Mouse (Mus musculus): ENCODE data around the gene Dync2li1. TPM values are rescaled to one million over a fixed set of nuclear protein-coding genes. Genes with fewer than 3 reads are reported as not detected.

Dync2li1 gene
- polyA plus RNA-seq, 1 experiment from 2014 or later, result 32.9 TPM

GRCm38 (mm10) chr17:84693741-84694140 is 67.4 kb downstream of the Dync2li1 start:
- H3K9ac ChIP-seq (ENCODE audit: low read length), result no peak overlapping the region
- no peak overlapping the region for H3K27ac ChIP-seq (ENCODE audit: low read length)
- H3K36me3 ChIP-seq (ENCODE audit: control insufficient read depth, insufficient read depth, low read length), result no peaks in the 10 kb centered on the region
- WGBS, result 83% methylated on average over 2 of the region's 2 CpGs
- H3K9me3 ChIP-seq (replicated peaks; ENCODE audit: control insufficient read depth, low read length), result no peaks in the 10 kb centered on the region
- H3K27me3 ChIP-seq (ENCODE audit: control insufficient read depth, insufficient read depth, low read length), result no peaks in the 10 kb centered on the region
- no peak for ATAC-seq (ENCODE audit: insufficient read depth, low FRiP score)
- H3K4me2 ChIP-seq (ENCODE audit: low read depth, low read length), result no peak overlapping the region
- H3K4me1 ChIP-seq (ENCODE audit: control insufficient read depth, insufficient read depth, low read length), result peaks cover 5% of the 10 kb centered on the region; the same call in 1 of the 2 replicates
- no peak overlapping the region for H3K4me3 ChIP-seq (replicated peaks; ENCODE audit: low read length)

GRCm38 (mm10) chr17:84696537-84696936 is 70.2 kb downstream of the Dync2li1 start:
- no peaks in the 10 kb centered on the region for H3K4me1 ChIP-seq (ENCODE audit: control insufficient read depth, insufficient read depth, low read length)
- no peak for ATAC-seq (ENCODE audit: insufficient read depth, low FRiP score)
- H3K9ac ChIP-seq (ENCODE audit: low read length), result no peak overlapping the region
- H3K36me3 ChIP-seq (ENCODE audit: control insufficient read depth, insufficient read depth, low read length), result no peaks in the 10 kb centered on the region
- no peaks in the 10 kb centered on the region for H3K9me3 ChIP-seq (replicated peaks; ENCODE audit: control insufficient read depth, low read length)
- H3K27ac ChIP-seq (ENCODE audit: low read length), result no peak overlapping the region
- H3K27me3 ChIP-seq (ENCODE audit: control insufficient read depth, insufficient read depth, low read length), result no peaks in the 10 kb centered on the region
- WGBS, result 66% methylated on average over 6 of the region's 6 CpGs
- no peak overlapping the region for H3K4me3 ChIP-seq (replicated peaks; ENCODE audit: low read length)
- H3K4me2 ChIP-seq (ENCODE audit: low read depth, low read length), result no peak overlapping the region

GRCm38 (mm10) chr17:84698727-84699126 is 72.4 kb downstream of the Dync2li1 start:
- H3K9me3 ChIP-seq (replicated peaks; ENCODE audit: control insufficient read depth, low read length), result no peaks in the 10 kb centered on the region
- no peak overlapping the region for H3K4me2 ChIP-seq (ENCODE audit: low read depth, low read length)
- 28% methylated on average over 5 of the region's 5 CpGs for WGBS
- peak; percentile 3; the same call in 1 of the 2 replicates for ATAC-seq (ENCODE audit: insufficient read depth, low FRiP score)
- no peaks in the 10 kb centered on the region for H3K4me1 ChIP-seq (ENCODE audit: control insufficient read depth, insufficient read depth, low read length)
- no peaks in the 10 kb centered on the region for H3K27me3 ChIP-seq (ENCODE audit: control insufficient read depth, insufficient read depth, low read length)
- no peak overlapping the region for H3K27ac ChIP-seq (ENCODE audit: low read length)
- no peaks in the 10 kb centered on the region for H3K36me3 ChIP-seq (ENCODE audit: control insufficient read depth, insufficient read depth, low read length)
- H3K9ac ChIP-seq (ENCODE audit: low read length), result no peak overlapping the region
- no peak overlapping the region for H3K4me3 ChIP-seq (replicated peaks; ENCODE audit: low read length)

Other genes with a start within 250 kb of the Dync2li1 start
- 7.0 and 7.4 TPM in 2 replicates for gene Thada, start 160.3 kb upstream of the Dync2li1 start, polyA plus RNA-seq (2015; fragmentation: Nextera tagmentation; extraction: Ambion mirVana)
- gene Plekhh2, start 114.6 kb upstream of the Dync2li1 start, polyA plus RNA-seq (2015; fragmentation: Nextera tagmentation; extraction: Ambion mirVana), result 9.9 and 10.0 TPM in 2 replicates
- 0.09 and 0.10 TPM in 2 replicates for gene Abcg8, start 49.8 kb downstream of the Dync2li1 start, polyA plus RNA-seq (2015; fragmentation: Nextera tagmentation; extraction: Ambion mirVana)
- 1.3 and 1.4 TPM in 2 replicates for gene Abcg5, start 56.5 kb downstream of the Dync2li1 start, polyA plus RNA-seq (2015; fragmentation: Nextera tagmentation; extraction: Ambion mirVana)
- gene Lrpprc, start 164.3 kb downstream of the Dync2li1 start, polyA plus RNA-seq (2015; fragmentation: Nextera tagmentation; extraction: Ambion mirVana), result 43.3 and 46.1 TPM in 2 replicates